In the genomic region with DNA sequence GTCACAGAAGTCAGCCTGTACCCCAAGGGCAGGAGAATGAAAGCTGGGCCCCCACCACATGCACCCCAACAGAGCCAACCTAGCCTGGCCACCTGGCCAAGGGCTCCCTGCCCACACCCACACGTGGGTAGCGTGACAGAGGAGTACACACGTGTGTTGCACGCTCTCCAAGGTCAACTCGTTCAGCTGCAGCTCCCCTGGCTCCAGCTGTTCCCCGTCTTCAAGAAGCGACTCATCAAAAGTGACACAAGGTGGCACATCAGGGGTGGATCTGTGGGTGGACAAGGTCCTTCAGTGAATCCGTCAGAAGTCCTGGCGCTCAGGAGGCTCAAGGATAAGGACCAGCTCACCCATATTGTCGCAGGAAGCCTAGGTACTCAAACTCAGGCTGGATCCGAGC, we compare ENCODE assay signal across 24 mouse cellular contexts. TPM values are rescaled to one million over a fixed set of nuclear protein-coding genes. Genes with fewer than 3 reads are reported as not detected.
DNase-seq lines count a peak whose midpoint lies in the region; ATAC-seq lines count a peak whose summit lies in the region.
"Had no signal": no experiment of that assay in that cellular context is flagged by ENCODE, and none has a peak within 500 bp of the region (broad histone marks: within the 10 kb centered on the region; RNA-seq: fewer than 3 reads in every experiment).

No protein-coding gene starts in this region.

- no peak for DNase-seq in embryonic facial prominence, embryonic 10.5 days (ENCODE audit: low spot score)
- DNase-seq in heart, postnatal 25 days (ENCODE audit: low spot score) = no peak
- DNase-seq in left cerebral cortex, postnatal 4 days = no peak
- DNase-seq: adrenal gland, adult 8-10 months; adrenal gland, postnatal 36 days; B cell, adult 2 months; cerebellum, adult 11 months; cerebellum, adult 2 months; cerebellum, adult 9-11 months; cerebellum, postnatal 25 days; gastrocnemius, postnatal 36 days; heart, adult 2 months; heart, postnatal 14 days; kidney, adult 2 months had no signal

- no peak overlapping the region for H3K4me3 ChIP-seq in embryonic facial prominence, embryonic 13.5 days
- no peak overlapping the region for H3K4me3 ChIP-seq in embryonic facial prominence, embryonic 10.5 days
- no peak overlapping the region for H3K4me3 ChIP-seq in heart, embryonic 12.5 days
- no peak overlapping the region for H3K4me3 ChIP-seq in limb, embryonic 12.5 days (replicated peaks)
- H3K4me3 ChIP-seq: heart, adult 2 months; heart, embryonic 13.5 days; hindbrain, embryonic 12.5 days; hindbrain, embryonic 15.5 days had no signal

- H3K27ac ChIP-seq in embryonic facial prominence, embryonic 13.5 days = no peak overlapping the region
- H3K27ac ChIP-seq in embryonic facial prominence, embryonic 10.5 days (replicated peaks) = no peak overlapping the region
- no peak overlapping the region for H3K27ac ChIP-seq in heart, embryonic 12.5 days (ENCODE audit: poor library complexity, severe bottlenecking)
- no peak overlapping the region for H3K27ac ChIP-seq in limb, embryonic 12.5 days
- H3K27ac ChIP-seq: heart, adult 2 months; heart, embryonic 13.5 days; hindbrain, embryonic 12.5 days; hindbrain, embryonic 15.5 days had no signal

- intact Hi-C loops in heart, postnatal 25 days (cut with DNase I) = loop anchor here (10.0 kb wide), 1 partner anchor 302 kb away; a partner anchor contains a TSS
- intact Hi-C loops in left cerebral cortex, postnatal 4 days (cut with DNase I) = no loop called here

- H3K36me3 ChIP-seq in embryonic facial prominence, embryonic 13.5 days = peaks cover 31% of the 10 kb centered on the region
- peaks cover 15% of the 10 kb centered on the region; the same call in 1 of the 2 replicates for H3K36me3 ChIP-seq in embryonic facial prominence, embryonic 10.5 days (replicated peaks)
- peaks cover 50% of the 10 kb centered on the region for H3K36me3 ChIP-seq in heart, embryonic 12.5 days
- peaks cover 41% of the 10 kb centered on the region for H3K36me3 ChIP-seq in limb, embryonic 12.5 days
- H3K36me3 ChIP-seq: hindbrain, embryonic 15.5 days had no signal

- ATAC-seq in embryonic facial prominence, embryonic 13.5 days (ENCODE audit: insufficient number of reproducible peaks, insufficient read depth, low FRiP score, low TSS enrichment, low read depth) = no peak
- ATAC-seq in heart, embryonic 12.5 days (ENCODE audit: insufficient number of reproducible peaks, low FRiP score) = no peak
- no peak for ATAC-seq in limb, embryonic 12.5 days (ENCODE audit: insufficient number of reproducible peaks, insufficient read depth, low FRiP score, low TSS enrichment, low read depth)
- ATAC-seq: activated CD4-positive, CD25-positive, alpha-beta regulatory T cell, adult 4 months; CD4-positive, CD25-positive, alpha-beta regulatory T cell, adult 4 months; forebrain, embryonic 14.5 days; intestine, postnatal 0 days had no signal

- no peaks in the 10 kb centered on the region for H3K9me3 ChIP-seq in embryonic facial prominence, embryonic 13.5 days
- H3K9me3 ChIP-seq in embryonic facial prominence, embryonic 10.5 days = no peaks in the 10 kb centered on the region
- H3K9me3 ChIP-seq in heart, embryonic 12.5 days (replicated peaks) = no peaks in the 10 kb centered on the region
- no peaks in the 10 kb centered on the region for H3K9me3 ChIP-seq in limb, embryonic 12.5 days
- H3K9me3 ChIP-seq: heart, embryonic 13.5 days; hindbrain, embryonic 12.5 days; hindbrain, embryonic 15.5 days had no signal

- peaks cover 17% of the 10 kb centered on the region for H3K4me1 ChIP-seq in embryonic facial prominence, embryonic 13.5 days
- peaks cover 30% of the 10 kb centered on the region for H3K4me1 ChIP-seq in embryonic facial prominence, embryonic 10.5 days
- H3K4me1 ChIP-seq in heart, embryonic 12.5 days (replicated peaks) = peaks cover 23% of the 10 kb centered on the region
- H3K4me1 ChIP-seq in limb, embryonic 12.5 days (replicated peaks) = peaks cover 17% of the 10 kb centered on the region

- H3K9ac ChIP-seq in embryonic facial prominence, embryonic 13.5 days = 0 out of 2 replicates have a peak overlapping the region, but pooled peaks have one; percentile 21
- 0 out of 2 replicates have a peak overlapping the region, but pooled peaks have one; percentile 6 for H3K9ac ChIP-seq in heart, embryonic 12.5 days
- 0 out of 2 replicates have a peak overlapping the region, but pooled peaks have one; percentile 37 for H3K9ac ChIP-seq in limb, embryonic 12.5 days (replicated peaks)
- H3K9ac ChIP-seq: heart, embryonic 13.5 days; hindbrain, embryonic 12.5 days; hindbrain, embryonic 15.5 days had no signal

- WGBS in embryonic facial prominence, embryonic 13.5 days = 72% methylated on average over 11 of the region's 11 CpGs
- 74% methylated on average over 11 of the region's 11 CpGs for WGBS in embryonic facial prominence, embryonic 10.5 days
- WGBS in heart, embryonic 12.5 days = 67% methylated on average over 11 of the region's 11 CpGs
- WGBS in limb, embryonic 12.5 days = 72% methylated on average over 11 of the region's 11 CpGs

- no peak overlapping the region for H3K4me2 ChIP-seq in embryonic facial prominence, embryonic 13.5 days
- no peak overlapping the region for H3K4me2 ChIP-seq in heart, embryonic 12.5 days
- no peak overlapping the region for H3K4me2 ChIP-seq in limb, embryonic 12.5 days
- H3K4me2 ChIP-seq: heart, embryonic 13.5 days; hindbrain, embryonic 12.5 days; hindbrain, embryonic 15.5 days had no signal

- H3K27me3 ChIP-seq in embryonic facial prominence, embryonic 13.5 days = no peaks in the 10 kb centered on the region
- H3K27me3 ChIP-seq in embryonic facial prominence, embryonic 10.5 days (replicated peaks; ENCODE audit: low read depth, poor library complexity, severe bottlenecking) = peaks cover 47% of the 10 kb centered on the region
- H3K27me3 ChIP-seq in heart, embryonic 12.5 days (replicated peaks) = peaks cover 20% of the 10 kb centered on the region
- H3K27me3 ChIP-seq in limb, embryonic 12.5 days = peaks cover 20% of the 10 kb centered on the region; the same call in 1 of the 2 replicates

RNA-seq across cellular contexts. Expression of a gene that starts 4.8 kb away (rescaled TPM):
- 12.8 and 13.8 TPM in 2 replicates for polyA plus RNA-seq in embryonic facial prominence, embryonic 13.5 days (2015; fragmentation: Nextera tagmentation; extraction: Ambion mirVana)
- 8.2 and 8.4 TPM in 2 replicates for polyA plus RNA-seq in embryonic facial prominence, embryonic 10.5 days (2016; fragmentation: Nextera tagmentation; extraction: Ambion mirVana)
- polyA plus RNA-seq in heart, embryonic 12.5 days (2016; fragmentation: Nextera tagmentation; extraction: Ambion mirVana) = 10.2 and 11.4 TPM in 2 replicates
- total RNA-seq in heart, postnatal 25 days (2021) = 10 to 100 TPM; 11.9 to 13.6 TPM
- 10.2 and 11.0 TPM in 2 replicates for polyA plus RNA-seq in limb, embryonic 12.5 days (2016; fragmentation: Nextera tagmentation; extraction: Ambion mirVana)
- 1 to 10 TPM; 5.2 to 7.5 TPM for total RNA-seq in left cerebral cortex, postnatal 4 days (2021)

RNA-seq across cellular contexts. Expression of a gene that starts 11.7 kb away (rescaled TPM):
- 25.3 and 28.7 TPM in 2 replicates for polyA plus RNA-seq in embryonic facial prominence, embryonic 13.5 days (2015; fragmentation: Nextera tagmentation; extraction: Ambion mirVana)
- polyA plus RNA-seq in embryonic facial prominence, embryonic 10.5 days (2016; fragmentation: Nextera tagmentation; extraction: Ambion mirVana) = 20.2 and 21.0 TPM in 2 replicates
- polyA plus RNA-seq in heart, embryonic 12.5 days (2016; fragmentation: Nextera tagmentation; extraction: Ambion mirVana) = 25.0 and 31.0 TPM in 2 replicates
- total RNA-seq in heart, postnatal 25 days (2021) = 10 to 100 TPM; 67.2 to 67.5 TPM
- polyA plus RNA-seq in limb, embryonic 12.5 days (2016; fragmentation: Nextera tagmentation; extraction: Ambion mirVana) = 25.7 and 31.7 TPM in 2 replicates
- total RNA-seq in left cerebral cortex, postnatal 4 days (2021) = 100 to 1,000 TPM; 112 to 121 TPM

RNA-seq across cellular contexts. Expression of a gene that starts 22.3 kb away (rescaled TPM):
- polyA plus RNA-seq in embryonic facial prominence, embryonic 13.5 days (2015; fragmentation: Nextera tagmentation; extraction: Ambion mirVana) = 10.9 and 11.0 TPM in 2 replicates
- 6.0 and 6.3 TPM in 2 replicates for polyA plus RNA-seq in embryonic facial prominence, embryonic 10.5 days (2016; fragmentation: Nextera tagmentation; extraction: Ambion mirVana)
- polyA plus RNA-seq in heart, embryonic 12.5 days (2016; fragmentation: Nextera tagmentation; extraction: Ambion mirVana) = 24.5 and 25.9 TPM in 2 replicates
- total RNA-seq in heart, postnatal 25 days (2021) = 100 to 1,000 TPM; 106 to 118 TPM
- polyA plus RNA-seq in limb, embryonic 12.5 days (2016; fragmentation: Nextera tagmentation; extraction: Ambion mirVana) = 10.7 and 13.2 TPM in 2 replicates
- total RNA-seq in left cerebral cortex, postnatal 4 days (2021) = 10 to 100 TPM; 41.5 to 44.8 TPM

RNA-seq across cellular contexts. Expression of a gene that starts 40.0 kb away (rescaled TPM):
- polyA plus RNA-seq in embryonic facial prominence, embryonic 13.5 days (2015; fragmentation: Nextera tagmentation; extraction: Ambion mirVana) = 21.6 and 29.0 TPM in 2 replicates
- 23.3 and 30.3 TPM in 2 replicates for polyA plus RNA-seq in embryonic facial prominence, embryonic 10.5 days (2016; fragmentation: Nextera tagmentation; extraction: Ambion mirVana)
- polyA plus RNA-seq in heart, embryonic 12.5 days (2016; fragmentation: Nextera tagmentation; extraction: Ambion mirVana) = 14.4 and 15.8 TPM in 2 replicates
- total RNA-seq in heart, postnatal 25 days (2021) = 10 to 100 TPM; 35.2 to 38.9 TPM
- polyA plus RNA-seq in limb, embryonic 12.5 days (2016; fragmentation: Nextera tagmentation; extraction: Ambion mirVana) = 25.8 and 29.6 TPM in 2 replicates
- 10 to 100 TPM; 49.2 to 50.8 TPM for total RNA-seq in left cerebral cortex, postnatal 4 days (2021)

RNA-seq across cellular contexts. Expression of a gene that starts 42.1 kb away (rescaled TPM):
- 49.0 and 53.1 TPM in 2 replicates for polyA plus RNA-seq in embryonic facial prominence, embryonic 13.5 days (2015; fragmentation: Nextera tagmentation; extraction: Ambion mirVana)
- 51.3 and 53.3 TPM in 2 replicates for polyA plus RNA-seq in embryonic facial prominence, embryonic 10.5 days (2016; fragmentation: Nextera tagmentation; extraction: Ambion mirVana)
- 20.5 and 21.0 TPM in 2 replicates for polyA plus RNA-seq in heart, embryonic 12.5 days (2016; fragmentation: Nextera tagmentation; extraction: Ambion mirVana)
- 10 to 100 TPM; 13.5 to 15.8 TPM for total RNA-seq in heart, postnatal 25 days (2021)
- polyA plus RNA-seq in limb, embryonic 12.5 days (2016; fragmentation: Nextera tagmentation; extraction: Ambion mirVana) = 56.9 and 61.8 TPM in 2 replicates
- 10 to 100 TPM; 63.0 to 63.3 TPM for total RNA-seq in left cerebral cortex, postnatal 4 days (2021)
